In the genomic region with DNA sequence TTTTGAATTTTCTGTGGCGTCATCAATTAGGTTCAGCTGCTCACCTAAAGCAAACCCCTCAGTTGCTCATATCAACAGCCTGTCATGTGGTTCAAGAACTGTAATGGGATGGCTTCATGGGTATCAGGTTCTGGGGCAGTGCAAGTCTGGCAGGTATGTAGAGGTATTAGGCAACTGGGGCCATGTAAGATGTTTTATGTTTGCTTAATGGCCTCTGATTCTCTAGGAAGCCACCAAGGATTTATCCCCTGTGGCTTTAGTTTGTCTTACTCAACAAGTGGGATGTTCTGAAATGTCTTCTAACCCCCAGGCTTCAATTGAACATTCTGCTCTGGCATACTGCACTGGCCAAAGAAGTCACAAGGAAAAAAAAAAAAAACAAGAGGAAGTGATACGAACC, we compare ENCODE assay signal across 32 mouse cellular contexts. TPM values are rescaled to one million over a fixed set of nuclear protein-coding genes. Genes with fewer than 3 reads are reported as not detected.
DNase-seq lines count a peak whose midpoint lies in the region; ATAC-seq and TF ChIP-seq lines count a peak whose summit lies in the region.
"Had no signal": no experiment of that assay in that cellular context is flagged by ENCODE, and none has a peak within 500 bp of the region (broad histone marks: within the 10 kb centered on the region; RNA-seq: fewer than 3 reads in every experiment).

No protein-coding gene starts in this region.

- no peak overlapping the region for H3K9ac ChIP-seq in heart, embryonic 11.5 days (ENCODE audit: low read depth, low read length)
- no peak overlapping the region for H3K9ac ChIP-seq in CH12.LX (ENCODE audit: insufficient read depth, low read depth)
- H3K9ac ChIP-seq in neural tube, embryonic 15.5 days (replicated peaks): no peak overlapping the region
- H3K9ac ChIP-seq: embryonic facial prominence, embryonic 12.5 days; embryonic facial prominence, embryonic 15.5 days; forebrain, embryonic 13.5 days; heart, embryonic 12.5 days; hindbrain, embryonic 12.5 days had no signal

- H3K4me3 ChIP-seq in heart, embryonic 11.5 days (ENCODE audit: low read depth, low read length): no peak overlapping the region
- H3K4me3 ChIP-seq in CH12.LX (replicated peaks in 1 of 3; ENCODE audit: low read depth in 2 of 3, low read length in 2 of 3, poor library complexity in 1 of 3): no peak overlapping the region
- no peak overlapping the region for H3K4me3 ChIP-seq in neural tube, embryonic 15.5 days (replicated peaks)
- H3K4me3 ChIP-seq: embryonic facial prominence, embryonic 12.5 days; embryonic facial prominence, embryonic 15.5 days; erythroblast, embryonic 14.5 days; forebrain, embryonic 10.5 days; forebrain, embryonic 13.5 days; heart, embryonic 12.5 days; hindbrain, embryonic 12.5 days had no signal

- no peak for TF ChIP-seq CTCF in CH12.LX (conservative IDR thresholded peaks at IDR 0.05 in 1 of 2, IDR thresholded peaks at IDR 0.05 in 1 of 2; ENCODE audit: low read depth in 2 of 2, low read length in 2 of 2)

- no peak overlapping the region for H3K4me2 ChIP-seq in heart, embryonic 11.5 days
- H3K4me2 ChIP-seq in CH12.LX (ENCODE audit: insufficient read depth, low read depth, poor library complexity, severe bottlenecking): no peak overlapping the region
- H3K4me2 ChIP-seq in neural tube, embryonic 15.5 days: no peak overlapping the region
- H3K4me2 ChIP-seq: embryonic facial prominence, embryonic 12.5 days; embryonic facial prominence, embryonic 15.5 days; forebrain, embryonic 13.5 days; heart, embryonic 12.5 days; hindbrain, embryonic 12.5 days had no signal

- H3K79me2 ChIP-seq in CH12.LX (replicated peaks; ENCODE audit: control insufficient read depth, extremely low read depth, insufficient read depth, poor library complexity, severe bottlenecking): no peaks in the 10 kb centered on the region

- no peak overlapping the region for H3K27ac ChIP-seq in heart, embryonic 11.5 days (ENCODE audit: low read depth, low read length)
- H3K27ac ChIP-seq in CH12.LX (ENCODE audit: insufficient read depth, low read depth): no peak overlapping the region
- no peak overlapping the region for H3K27ac ChIP-seq in neural tube, embryonic 15.5 days (replicated peaks)
- H3K27ac ChIP-seq: embryonic facial prominence, embryonic 12.5 days; embryonic facial prominence, embryonic 15.5 days; forebrain, embryonic 10.5 days; forebrain, embryonic 13.5 days; hindbrain, embryonic 12.5 days had no signal

- peak; percentile 22 for DNase-seq in heart, adult 11 months
- no peak for DNase-seq in CH12.LX (ENCODE audit: extremely low read depth)
- peak; percentile 95 for DNase-seq in gonadal fat pad, adult 2 months (ENCODE audit: low read depth)
- DNase-seq in lung, postnatal 36 days: no peak
- DNase-seq: adrenal gland, postnatal 10 days; adrenal gland, postnatal 36 days; cerebellum, adult 18-20 months; cerebellum, adult 9-10 months; cerebellum, postnatal 14 days; gastrocnemius, postnatal 10 days; kidney, adult 18-20 months had no signal

- H3K9me3 ChIP-seq in heart, embryonic 11.5 days (replicated peaks; ENCODE audit: control insufficient read depth, low read length): no peaks in the 10 kb centered on the region
- H3K9me3 ChIP-seq in CH12.LX (replicated peaks; ENCODE audit: low read length): peaks cover 3% of the 10 kb centered on the region
- H3K9me3 ChIP-seq in neural tube, embryonic 15.5 days (replicated peaks): no peaks in the 10 kb centered on the region
- H3K9me3 ChIP-seq: embryonic facial prominence, embryonic 12.5 days; embryonic facial prominence, embryonic 15.5 days; forebrain, embryonic 10.5 days; forebrain, embryonic 13.5 days; G1E; heart, embryonic 12.5 days; hindbrain, embryonic 12.5 days had no signal

- no peak for TF ChIP-seq POLR2A in CH12.LX (IDR thresholded peaks at IDR 0.05; ENCODE audit: low read depth, low read length)

- no peaks in the 10 kb centered on the region for H3K36me3 ChIP-seq in heart, embryonic 11.5 days (ENCODE audit: control insufficient read depth, insufficient read depth, low read length)
- no peaks in the 10 kb centered on the region for H3K36me3 ChIP-seq in CH12.LX (replicated peaks in 1 of 2; ENCODE audit: control insufficient read depth in 1 of 2, insufficient read depth in 1 of 2, low read length in 1 of 2)
- no peaks in the 10 kb centered on the region for H3K36me3 ChIP-seq in neural tube, embryonic 15.5 days
- H3K36me3 ChIP-seq: embryonic facial prominence, embryonic 12.5 days; embryonic facial prominence, embryonic 15.5 days; forebrain, embryonic 10.5 days; G1E; heart, embryonic 12.5 days; hindbrain, embryonic 12.5 days had no signal

- no peak for TF ChIP-seq RAD21 in CH12.LX (IDR thresholded peaks at IDR 0.05; ENCODE audit: low read depth, low read length)

- no peaks in the 10 kb centered on the region for H3K4me1 ChIP-seq in heart, embryonic 11.5 days (ENCODE audit: control insufficient read depth, insufficient read depth, low read length)
- peaks cover 8 to 57% of the 10 kb centered on the region in 2 experiments for H3K4me1 ChIP-seq in CH12.LX (ENCODE audit: control insufficient read depth in 1 of 2, insufficient read depth in 2 of 2)
- no peaks in the 10 kb centered on the region for H3K4me1 ChIP-seq in neural tube, embryonic 15.5 days
- H3K4me1 ChIP-seq: embryonic facial prominence, embryonic 12.5 days; embryonic facial prominence, embryonic 15.5 days; forebrain, embryonic 10.5 days; forebrain, embryonic 13.5 days; heart, embryonic 12.5 days; hindbrain, embryonic 12.5 days had no signal

- dilution Hi-C loops in CH12.LX (cut with MboI; ENCODE audit: extremely low pct_ligation_motif_present, extremely low pct_unique_long_range_greater_than_20kb, low sequenced_read_pairs): no loop called here

- no peak for ATAC-seq in heart, embryonic 11.5 days (replicated peaks; ENCODE audit: insufficient number of reproducible peaks, low FRiP score, low TSS enrichment)
- ATAC-seq in neural tube, embryonic 15.5 days (ENCODE audit: low FRiP score): no peak
- ATAC-seq: forebrain, embryonic 13.5 days; forebrain, embryonic 16.5 days; hindbrain, embryonic 16.5 days; intestine, embryonic 16.5 days; Patski had no signal

- 83% methylated on average over 2 of the region's 2 CpGs for WGBS in heart, embryonic 11.5 days (ENCODE audit: insufficient replicate concordance)
- WGBS in neural tube, embryonic 15.5 days: 90% methylated on average over 2 of the region's 2 CpGs

- TF ChIP-seq EP300 in CH12.LX (IDR thresholded peaks at IDR 0.05; ENCODE audit: low read length): no peak

- in situ Hi-C loops in CH12.LX (cut with MboI; ENCODE audit: low pct_ligation_motif_present, low pct_unique_long_range_greater_than_20kb, low sequenced_read_pairs): loop anchor here (25.0 kb wide), 1 partner anchor 491 kb away; the partner anchor contains the start of gene Btg1

- no peaks in the 10 kb centered on the region for H3K27me3 ChIP-seq in heart, embryonic 11.5 days (ENCODE audit: control insufficient read depth, insufficient read depth, low read length)
- H3K27me3 ChIP-seq in CH12.LX (replicated peaks): no peaks in the 10 kb centered on the region
- no peaks in the 10 kb centered on the region for H3K27me3 ChIP-seq in neural tube, embryonic 15.5 days (replicated peaks)
- H3K27me3 ChIP-seq: embryonic facial prominence, embryonic 12.5 days; embryonic facial prominence, embryonic 15.5 days; forebrain, embryonic 13.5 days; heart, embryonic 12.5 days; hindbrain, embryonic 12.5 days; Patski had no signal

TF ChIP-seq in CH12.LX, 34 proteins besides CTCF, POLR2A, EP300 and RAD21:
- no peak for TF ChIP-seq MYC (IDR thresholded peaks at IDR 0.05; ENCODE audit: low read depth, low read length)
- peak; percentile 56 for TF ChIP-seq ZNF384 (IDR thresholded peaks at IDR 0.05; ENCODE audit: low read depth, low read length)

RNA-seq across cellular contexts. Expression of gene Gm5426, which starts 15.6 kb away (rescaled TPM):
- polyA plus RNA-seq in heart, embryonic 11.5 days (2014; fragmentation: Nextera tagmentation; extraction: Ambion mirVana): not detected in 2 replicates
- total RNA-seq in CH12.LX (2012; rRNA removed): not detected in 2 replicates
- not detected in 2 replicates for total RNA-seq in CH12.LX (2014; rRNA removed)
- polyA plus RNA-seq in CH12.LX (2012; ENCODE audit: insufficient read length, low read depth): not detected in 2 replicates
- polyA plus RNA-seq in gonadal fat pad, adult 2 months (2012; rRNA removed): not detected in 2 replicates
- polyA plus RNA-seq in neural tube, embryonic 15.5 days (2015; fragmentation: Nextera tagmentation; extraction: Ambion mirVana): not detected in 2 replicates
- total RNA-seq: adrenal gland, adult 18-20 months; adrenal gland, postnatal 10 days; adrenal gland, postnatal 36 days; G1E; gastrocnemius, adult 18-20 months; gastrocnemius, postnatal 10 days; gastrocnemius, postnatal 4 days; heart, adult 8-10 months; heart, postnatal 25 days; hematopoietic stem cell, adult 5-6 weeks had no signal
- polyA plus RNA-seq: embryonic facial prominence, embryonic 12.5 days; embryonic facial prominence, embryonic 15.5 days; erythroblast, embryonic 14.5 days; forebrain, embryonic 10.5 days; forebrain, embryonic 13.5 days; forebrain, embryonic 16.5 days; G1E; heart, embryonic 12.5 days; heart, embryonic 16.5 days; hindbrain, embryonic 12.5 days; hindbrain, embryonic 16.5 days; intestine, embryonic 16.5 days; Patski had no signal

Comparison
In these comparisons a context has a peak if more than half of its experiments do, and no peak if none do; other contexts are left out.
1. DNase-seq: peak in heart, adult 11 months (single experiment) and gonadal fat pad, adult 2 months (single experiment); none in CH12.LX (single experiment) and lung, postnatal 36 days (single experiment).